Comparison of ENCODE assay signal across 9 mouse cellular contexts in the genomic region with DNA sequence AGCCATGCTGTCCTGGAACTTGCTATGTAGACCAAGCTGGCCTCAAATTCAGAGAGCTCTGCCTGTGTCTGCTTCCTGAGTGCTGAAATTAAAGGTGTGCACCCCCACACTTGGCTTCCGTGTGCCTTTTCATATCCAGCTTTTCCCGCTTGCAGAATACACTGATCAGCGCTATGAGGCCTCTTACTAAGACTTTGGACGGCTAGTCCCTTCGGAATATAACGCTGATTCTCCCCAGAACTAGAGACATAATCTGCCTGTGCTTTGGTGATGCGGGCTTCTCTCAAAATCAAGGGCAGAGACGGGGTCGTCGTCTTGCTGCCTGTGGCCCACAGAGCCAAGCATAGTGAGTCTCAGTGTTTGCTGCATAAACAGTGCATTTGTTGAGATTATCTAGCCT. TPM values are rescaled to one million over a fixed set of nuclear protein-coding genes. Genes with fewer than 3 reads are reported as not detected.
DNase-seq lines count a peak whose midpoint lies in the region; ATAC-seq lines count a peak whose summit lies in the region.
"Had no signal": no experiment of that assay in that cellular context is flagged by ENCODE, and none has a peak within 500 bp of the region (broad histone marks: within the 10 kb centered on the region; RNA-seq: fewer than 3 reads in every experiment).

No protein-coding gene starts in this region.

- peaks cover 12% of the 10 kb centered on the region for H3K4me1 ChIP-seq in heart, embryonic 11.5 days (ENCODE audit: control insufficient read depth, insufficient read depth, low read length)
- H3K4me1 ChIP-seq in lung, embryonic 16.5 days (replicated peaks; ENCODE audit: control insufficient read depth, insufficient read depth, low read length): peaks cover 9% of the 10 kb centered on the region
- peaks cover 28% of the 10 kb centered on the region for H3K4me1 ChIP-seq in hindbrain, embryonic 16.5 days (ENCODE audit: control insufficient read depth, insufficient read depth, low read depth, low read length)
- peaks cover 18% of the 10 kb centered on the region for H3K4me1 ChIP-seq in stomach, embryonic 16.5 days (ENCODE audit: control insufficient read depth, insufficient read depth, low read length)

- ATAC-seq in heart, embryonic 11.5 days (replicated peaks; ENCODE audit: insufficient number of reproducible peaks, low FRiP score, low TSS enrichment): no peak
- ATAC-seq in lung, embryonic 16.5 days (ENCODE audit: low read depth): no peak
- ATAC-seq in hindbrain, embryonic 16.5 days: no peak
- ATAC-seq in stomach, embryonic 16.5 days (ENCODE audit: insufficient read depth, low FRiP score): no peak
- ATAC-seq: lung, postnatal 0 days had no signal

- H3K9me3 ChIP-seq in heart, embryonic 11.5 days (replicated peaks; ENCODE audit: control insufficient read depth, low read length): no peaks in the 10 kb centered on the region
- H3K9me3 ChIP-seq in lung, embryonic 16.5 days (ENCODE audit: control insufficient read depth, low read length): no peaks in the 10 kb centered on the region
- H3K9me3 ChIP-seq in hindbrain, embryonic 16.5 days (ENCODE audit: control insufficient read depth, low read length): no peaks in the 10 kb centered on the region
- no peaks in the 10 kb centered on the region for H3K9me3 ChIP-seq in stomach, embryonic 16.5 days (replicated peaks; ENCODE audit: control insufficient read depth, low read length)

- H3K27ac ChIP-seq in heart, embryonic 11.5 days (ENCODE audit: low read depth, low read length): 0 out of 2 replicates have a peak overlapping the region, but pooled peaks have one; percentile 10
- H3K27ac ChIP-seq in lung, embryonic 16.5 days (ENCODE audit: low read length): peak overlapping the region; percentile 17
- peak overlapping the region; percentile 33 for H3K27ac ChIP-seq in hindbrain, embryonic 16.5 days (ENCODE audit: low read depth, low read length)
- H3K27ac ChIP-seq in stomach, embryonic 16.5 days (ENCODE audit: low read length): peak overlapping the region; percentile 53; the same call in 1 of the 2 replicates

- H3K27me3 ChIP-seq in heart, embryonic 11.5 days (ENCODE audit: control insufficient read depth, insufficient read depth, low read length): no peaks in the 10 kb centered on the region
- no peaks in the 10 kb centered on the region for H3K27me3 ChIP-seq in lung, embryonic 16.5 days (ENCODE audit: control insufficient read depth, insufficient read depth, low read depth, low read length)
- no peaks in the 10 kb centered on the region for H3K27me3 ChIP-seq in hindbrain, embryonic 16.5 days (replicated peaks; ENCODE audit: control insufficient read depth, insufficient read depth, low read length)
- H3K27me3 ChIP-seq in stomach, embryonic 16.5 days (ENCODE audit: control insufficient read depth, insufficient read depth, low read length): no peaks in the 10 kb centered on the region

- no peak overlapping the region for H3K4me2 ChIP-seq in heart, embryonic 11.5 days
- H3K4me2 ChIP-seq in lung, embryonic 16.5 days (ENCODE audit: low read depth, low read length): no peak overlapping the region
- H3K4me2 ChIP-seq in hindbrain, embryonic 16.5 days (ENCODE audit: low read length): no peak overlapping the region
- no peak overlapping the region for H3K4me2 ChIP-seq in stomach, embryonic 16.5 days (ENCODE audit: low read depth, low read length)

- peaks cover 14% of the 10 kb centered on the region for H3K36me3 ChIP-seq in heart, embryonic 11.5 days (ENCODE audit: control insufficient read depth, insufficient read depth, low read length)
- H3K36me3 ChIP-seq in lung, embryonic 16.5 days (ENCODE audit: control insufficient read depth, insufficient read depth, low read length): peaks cover 5% of the 10 kb centered on the region; the same call in 1 of the 2 replicates
- peaks cover 8% of the 10 kb centered on the region for H3K36me3 ChIP-seq in hindbrain, embryonic 16.5 days (ENCODE audit: control insufficient read depth, insufficient read depth, low read length)
- H3K36me3 ChIP-seq in stomach, embryonic 16.5 days (ENCODE audit: control insufficient read depth, insufficient read depth, low read length): peaks cover 4% of the 10 kb centered on the region; the same call in 1 of the 2 replicates

- DNase-seq in heart, adult 9 months (ENCODE audit: low spot score in 2 of 2): no peak
- DNase-seq in lung, adult 18-20 months: no peak
- DNase-seq in spleen, postnatal 4 days (ENCODE audit: low spot score in 2 of 2): no peak
- no peak for DNase-seq in adrenal gland, postnatal 4 days (ENCODE audit: low spot score in 2 of 2)

- 80% methylated on average over 10 of the region's 10 CpGs for WGBS in heart, embryonic 11.5 days (ENCODE audit: insufficient replicate concordance)
- WGBS in lung, embryonic 16.5 days: 59% methylated on average over 10 of the region's 10 CpGs
- 72% methylated on average over 10 of the region's 10 CpGs for WGBS in hindbrain, embryonic 16.5 days
- 68% methylated on average over 10 of the region's 10 CpGs for WGBS in stomach, embryonic 16.5 days

- H3K4me3 ChIP-seq in heart, embryonic 11.5 days (ENCODE audit: low read depth, low read length): no peak overlapping the region
- H3K4me3 ChIP-seq in lung, embryonic 16.5 days (ENCODE audit: low read length): no peak overlapping the region
- H3K4me3 ChIP-seq in hindbrain, embryonic 16.5 days (ENCODE audit: low read length): no peak overlapping the region
- H3K4me3 ChIP-seq in stomach, embryonic 16.5 days (replicated peaks; ENCODE audit: low read length): no peak overlapping the region

- no peak overlapping the region for H3K9ac ChIP-seq in heart, embryonic 11.5 days (ENCODE audit: low read depth, low read length)
- no peak overlapping the region; the same call in 1 of the 2 replicates for H3K9ac ChIP-seq in lung, embryonic 16.5 days (ENCODE audit: low read length)
- H3K9ac ChIP-seq in hindbrain, embryonic 16.5 days (ENCODE audit: low read depth, low read length): peak overlapping the region; percentile 19; the same call in 1 of the 2 replicates
- H3K9ac ChIP-seq in stomach, embryonic 16.5 days (ENCODE audit: low read length): no peak overlapping the region

RNA-seq across cellular contexts. Expression of a gene that starts 4.2 kb away (rescaled TPM):
- 53.7 and 62.6 TPM in 2 replicates for polyA plus RNA-seq in heart, embryonic 11.5 days (2014; fragmentation: Nextera tagmentation; extraction: Ambion mirVana)
- 39.6 and 43.1 TPM in 2 replicates for polyA plus RNA-seq in lung, embryonic 16.5 days (2015; fragmentation: Nextera tagmentation; extraction: Ambion mirVana)
- 96.3 and 98.2 TPM in 2 replicates for polyA plus RNA-seq in hindbrain, embryonic 16.5 days (2015; fragmentation: Nextera tagmentation; extraction: Ambion mirVana)
- 43.9 and 47.3 TPM in 2 replicates for polyA plus RNA-seq in stomach, embryonic 16.5 days (2015; fragmentation: Nextera tagmentation; extraction: Ambion mirVana)
- total RNA-seq in adrenal gland, postnatal 4 days (2021): 10 to 100 TPM; 25.8 to 26.8 TPM

RNA-seq across cellular contexts. Expression of a gene that starts 35.5 kb away (rescaled TPM):
- 229 and 233 TPM in 2 replicates for polyA plus RNA-seq in heart, embryonic 11.5 days (2014; fragmentation: Nextera tagmentation; extraction: Ambion mirVana)
- 254 and 292 TPM in 2 replicates for polyA plus RNA-seq in lung, embryonic 16.5 days (2015; fragmentation: Nextera tagmentation; extraction: Ambion mirVana)
- 212 and 239 TPM in 2 replicates for polyA plus RNA-seq in hindbrain, embryonic 16.5 days (2015; fragmentation: Nextera tagmentation; extraction: Ambion mirVana)
- 244 and 263 TPM in 2 replicates for polyA plus RNA-seq in stomach, embryonic 16.5 days (2015; fragmentation: Nextera tagmentation; extraction: Ambion mirVana)
- 100 to 1,000 TPM; 196 to 224 TPM for total RNA-seq in adrenal gland, postnatal 4 days (2021)

RNA-seq across cellular contexts. Expression of a gene that starts 36.5 kb away (rescaled TPM):
- 23.4 and 23.7 TPM in 2 replicates for polyA plus RNA-seq in heart, embryonic 11.5 days (2014; fragmentation: Nextera tagmentation; extraction: Ambion mirVana)
- 21.3 and 21.9 TPM in 2 replicates for polyA plus RNA-seq in lung, embryonic 16.5 days (2015; fragmentation: Nextera tagmentation; extraction: Ambion mirVana)
- 32.1 and 36.5 TPM in 2 replicates for polyA plus RNA-seq in hindbrain, embryonic 16.5 days (2015; fragmentation: Nextera tagmentation; extraction: Ambion mirVana)
- polyA plus RNA-seq in stomach, embryonic 16.5 days (2015; fragmentation: Nextera tagmentation; extraction: Ambion mirVana): 21.8 and 24.1 TPM in 2 replicates
- 10 to 100 TPM; 14.7 to 17.4 TPM for total RNA-seq in adrenal gland, postnatal 4 days (2021)

RNA-seq across cellular contexts. Expression of a gene that starts 36.5 kb away (rescaled TPM):
- 1.0 and 2.0 TPM in 2 replicates for polyA plus RNA-seq in heart, embryonic 11.5 days (2014; fragmentation: Nextera tagmentation; extraction: Ambion mirVana)
- polyA plus RNA-seq in lung, embryonic 16.5 days (2015; fragmentation: Nextera tagmentation; extraction: Ambion mirVana): 3.0 and 3.4 TPM in 2 replicates
- polyA plus RNA-seq in hindbrain, embryonic 16.5 days (2015; fragmentation: Nextera tagmentation; extraction: Ambion mirVana): 2.4 and 2.8 TPM in 2 replicates
- polyA plus RNA-seq in stomach, embryonic 16.5 days (2015; fragmentation: Nextera tagmentation; extraction: Ambion mirVana): 1.00 and 1.6 TPM in 2 replicates
- total RNA-seq in adrenal gland, postnatal 4 days (2021): 1 to 10 TPM; 2.7 to 3.0 TPM

RNA-seq across cellular contexts. Expression of a gene that starts 59.5 kb away (rescaled TPM):
- polyA plus RNA-seq in heart, embryonic 11.5 days (2014; fragmentation: Nextera tagmentation; extraction: Ambion mirVana): 34.7 and 36.4 TPM in 2 replicates
- 36.9 and 38.0 TPM in 2 replicates for polyA plus RNA-seq in lung, embryonic 16.5 days (2015; fragmentation: Nextera tagmentation; extraction: Ambion mirVana)
- polyA plus RNA-seq in hindbrain, embryonic 16.5 days (2015; fragmentation: Nextera tagmentation; extraction: Ambion mirVana): 31.1 and 34.8 TPM in 2 replicates
- 36.8 and 36.9 TPM in 2 replicates for polyA plus RNA-seq in stomach, embryonic 16.5 days (2015; fragmentation: Nextera tagmentation; extraction: Ambion mirVana)
- total RNA-seq in adrenal gland, postnatal 4 days (2021): 10 to 100 TPM; 26.0 to 27.1 TPM
